Mouse (Mus musculus) ES-E14 (cell line): ENCODE measurements at regions not wholly inside any gene's neighbourhood (a gene's known extent, or its start where the extent isn't known, plus 50 kb on each side); places are given as distances from the start of the nearest gene placed in this dataset.

Source experiments
- CHD2 ChIP-seq: IDR thresholded peaks from 2 replicates; pipeline ENCODE4 v1.6.1; 2014; ENCODE audit warnings: mild to moderate bottlenecking, low read depth, low read length, inconsistent platforms
- HCFC1 ChIP-seq: IDR thresholded peaks from 2 replicates; pipeline ENCODE4 v1.6.1; 2012; ENCODE audit warnings: low read length, inconsistent platforms, borderline replicate concordance; ENCODE audit not compliant: insufficient read depth
- MAFK ChIP-seq: IDR thresholded peaks from 2 replicates; pipeline ENCODE4 v1.6.1; 2014; ENCODE audit warnings: mild to moderate bottlenecking, low read depth, low read length, inconsistent platforms; ENCODE audit not compliant: insufficient read depth
- ZC3H11A ChIP-seq: IDR thresholded peaks from 2 replicates; pipeline ENCODE4 v1.6.1; 2012; ENCODE audit warnings: low read depth, mild to moderate bottlenecking, inconsistent platforms, low read length, borderline replicate concordance
- ZNF384 ChIP-seq: IDR thresholded peaks from 2 replicates; pipeline ENCODE4 v1.6.1; 2012; ENCODE audit warnings: low read depth, low read length, inconsistent platforms

- TF ChIP-seq MAFK (no peak), ZNF384 (no peak), HCFC1 (no peak), ZC3H11A (no peak), CHD2 (no peak)
Observed at GRCm38 (mm10) chr4:95180999-95181398, 129.0 kb upstream of the Jun start.
